Mouse (Mus musculus): ENCODE measurements at regions not wholly inside any gene's neighbourhood (a gene's known extent, or its start where the extent isn't known, plus 50 kb on each side); places are given as distances from the start of the nearest gene placed in this dataset.

DNA sequence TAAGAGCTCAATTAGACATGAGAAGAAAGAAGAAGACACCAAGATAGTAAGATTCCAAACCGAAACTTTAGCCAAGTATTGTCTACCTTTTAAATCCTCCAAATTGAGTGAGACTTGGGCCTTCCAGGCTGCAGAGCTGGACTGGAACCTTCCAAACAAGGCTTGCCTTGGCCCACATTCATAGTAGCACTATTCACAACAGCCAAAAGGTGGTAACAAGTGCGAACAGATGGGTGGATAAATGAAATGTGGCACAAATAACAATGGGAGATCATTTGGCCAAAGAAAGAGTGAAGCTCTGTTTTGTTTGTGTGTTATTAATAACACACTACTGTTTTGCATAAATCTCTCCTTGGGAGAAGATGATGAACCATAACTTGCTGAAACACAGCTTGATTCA is 281.6 kb upstream of the Nfe2l3 start:
- DNase-seq (ENCODE audit: low spot score in 2 of 2): no peak

DNA sequence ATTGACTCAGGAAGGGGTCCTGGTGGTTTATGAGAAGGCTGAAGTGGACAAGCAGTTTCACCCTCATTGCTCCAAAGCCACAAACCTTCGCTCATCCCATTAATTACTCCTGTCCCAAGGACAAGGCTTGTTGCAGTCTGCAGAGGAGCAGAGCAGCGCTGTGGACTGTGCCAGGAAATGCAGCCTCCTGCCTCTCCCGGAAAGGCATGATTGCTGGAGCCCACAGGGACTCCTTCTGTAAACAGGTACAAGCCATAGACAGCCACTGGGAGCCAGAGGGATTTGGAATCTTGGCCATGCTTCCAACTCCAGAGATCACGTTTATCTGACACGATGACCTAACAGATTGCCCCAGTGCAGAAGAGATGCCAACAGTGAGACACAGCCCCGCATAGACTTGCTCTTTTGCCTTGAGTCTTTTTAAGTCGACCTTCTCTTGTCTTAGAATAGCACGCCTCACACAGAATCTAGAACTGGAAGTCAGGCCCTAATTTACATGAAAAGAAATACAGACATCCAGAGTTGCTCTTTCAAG is 275.6 kb upstream of the Nfe2l3 start:
- DNase-seq (ENCODE audit: low spot score in 2 of 2): no peak

DNA sequence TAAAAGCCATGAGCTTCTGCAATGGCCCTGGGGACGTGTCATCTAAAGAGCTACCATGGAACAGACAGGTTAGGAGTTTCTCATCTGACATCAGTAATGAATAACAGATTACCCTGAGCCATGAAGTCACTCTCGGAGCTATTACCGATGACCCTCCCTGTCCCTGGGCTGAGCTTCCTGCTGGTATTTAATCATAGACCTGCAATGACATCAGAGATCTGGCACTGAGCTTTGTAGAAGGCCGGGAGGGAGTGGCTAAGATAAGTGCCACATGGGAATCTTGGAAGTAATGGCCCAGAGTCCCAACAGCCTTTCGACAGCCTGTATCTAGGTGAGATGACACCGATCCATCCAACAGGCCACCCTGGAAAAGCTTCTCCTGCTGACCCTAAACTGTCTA is 271.3 kb upstream of the Nfe2l3 start:
- no peak for DNase-seq (ENCODE audit: low spot score in 2 of 2)

GRCm38 (mm10) chr6:51162208-51163082 is 270.0 kb upstream of the Nfe2l3 start:
- no peak for DNase-seq (ENCODE audit: low spot score in 2 of 2)

DNA sequence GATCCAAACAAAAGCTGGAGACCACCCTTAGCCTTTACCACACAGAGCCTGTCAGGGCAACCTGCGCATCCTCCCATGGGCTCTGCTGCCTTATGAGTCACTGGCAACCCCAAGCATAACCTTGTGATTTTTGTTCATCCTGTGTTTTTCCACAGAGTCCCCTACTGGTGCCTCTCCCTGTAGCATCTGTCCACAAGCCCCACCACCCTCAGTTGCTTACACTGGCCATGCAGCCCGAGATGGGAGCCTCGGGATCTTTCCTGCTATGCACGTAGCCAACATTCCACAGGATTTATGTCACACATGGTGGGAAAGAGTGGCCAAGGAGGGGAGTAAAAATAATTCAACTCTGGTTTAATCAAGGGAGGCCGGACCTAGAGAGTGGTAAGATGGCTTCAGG is 269.2 kb upstream of the Nfe2l3 start:
- no peak for DNase-seq (ENCODE audit: low spot score in 2 of 2)

DNA sequence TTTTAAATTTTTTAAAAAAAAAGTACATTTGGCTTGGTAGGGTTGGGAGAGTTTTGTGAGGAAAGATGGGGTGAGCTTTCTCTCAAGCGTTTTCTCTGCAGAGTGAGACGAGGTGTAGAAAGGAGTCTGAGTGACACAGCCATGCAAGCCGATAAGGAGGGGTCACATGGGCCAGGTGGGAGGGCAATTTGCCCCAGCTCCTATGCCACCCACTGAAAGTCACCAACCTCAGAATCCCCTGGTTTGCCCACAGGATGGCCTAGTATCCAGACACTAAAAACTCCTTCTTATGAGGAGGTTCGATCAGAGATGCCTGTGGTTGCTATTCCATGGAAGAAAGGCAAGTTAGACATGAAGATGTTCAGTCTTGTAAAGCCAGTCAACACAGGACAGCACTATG is 268.6 kb upstream of the Nfe2l3 start:
- no peak for DNase-seq (ENCODE audit: low spot score in 2 of 2)

GRCm38 (mm10) chr6:51167028-51167427 is 265.4 kb upstream of the Nfe2l3 start:
- no peak for DNase-seq (ENCODE audit: low spot score in 2 of 2)

DNA sequence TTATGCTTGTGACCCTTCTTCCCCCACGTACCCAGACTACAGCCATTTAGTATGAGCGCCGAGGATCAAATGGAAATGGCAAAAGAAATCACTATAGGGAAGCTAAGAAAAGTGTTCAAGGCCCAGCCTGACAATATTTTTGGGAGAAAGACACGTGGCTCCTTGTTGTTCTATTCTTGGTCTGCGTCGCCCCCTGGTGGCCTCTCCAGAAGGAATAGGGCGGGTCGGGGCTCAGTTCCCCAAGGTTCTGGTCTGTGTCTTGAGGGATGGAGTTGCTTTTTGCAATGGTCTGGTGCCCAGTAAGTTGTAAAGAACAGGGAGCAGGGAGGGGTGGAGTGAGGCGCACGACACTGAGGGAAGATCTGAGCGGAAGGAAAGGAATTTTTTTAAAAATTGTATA is 264.4 kb upstream of the Nfe2l3 start:
- peak; percentile 63 to 66 for DNase-seq (ENCODE audit: low spot score in 2 of 2)

GRCm38 (mm10) chr6:51168775-51169695 is 263.4 kb upstream of the Nfe2l3 start:
- peak in 1 of 2 experiments; percentile 24 for DNase-seq (ENCODE audit: low spot score in 2 of 2)

GRCm38 (mm10) chr6:51169971-51170411 is 262.5 kb upstream of the Nfe2l3 start:
- DNase-seq (ENCODE audit: low spot score in 2 of 2): no peak

GRCm38 (mm10) chr6:51170414-51170813 is 262.1 kb upstream of the Nfe2l3 start:
- DNase-seq (ENCODE audit: low spot score in 2 of 2): no peak

DNA sequence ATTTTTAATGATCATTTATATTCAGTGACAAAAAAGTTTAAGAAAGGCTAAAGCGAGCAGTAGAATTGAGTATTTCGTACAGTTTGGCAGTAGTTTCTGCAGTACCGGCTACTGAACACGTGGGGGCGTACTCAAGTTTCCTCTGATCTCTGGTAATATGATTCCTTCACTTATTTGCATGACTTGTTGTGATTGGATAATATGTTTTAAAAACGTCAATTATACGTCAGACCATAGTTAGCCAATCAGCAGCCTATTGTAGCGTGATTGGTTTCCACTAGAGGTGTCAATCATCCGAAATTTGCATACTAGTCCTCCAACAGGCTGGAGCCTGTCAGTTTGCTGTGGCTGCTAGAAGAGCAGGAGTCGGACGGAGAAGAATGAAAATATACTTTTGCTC is 261.6 kb upstream of the Nfe2l3 start:
- peak in 1 of 2 experiments; percentile 21 for DNase-seq (ENCODE audit: low spot score in 2 of 2)

- peak in 1 of 2 experiments; percentile 19 for DNase-seq (ENCODE audit: low spot score in 2 of 2)
These were observed 260.7 kb upstream of the Nfe2l3 start for GRCm38 (mm10) chr6:51171761-51172160.

GRCm38 (mm10) chr6:51172331-51172791 is 260.1 kb upstream of the Nfe2l3 start:
- DNase-seq (ENCODE audit: low spot score in 2 of 2): no peak

- DNase-seq (ENCODE audit: low spot score in 2 of 2): peak; percentile 38 to 64
These were observed 259.4 kb upstream of the Nfe2l3 start for GRCm38 (mm10) chr6:51172856-51173619.

DNA sequence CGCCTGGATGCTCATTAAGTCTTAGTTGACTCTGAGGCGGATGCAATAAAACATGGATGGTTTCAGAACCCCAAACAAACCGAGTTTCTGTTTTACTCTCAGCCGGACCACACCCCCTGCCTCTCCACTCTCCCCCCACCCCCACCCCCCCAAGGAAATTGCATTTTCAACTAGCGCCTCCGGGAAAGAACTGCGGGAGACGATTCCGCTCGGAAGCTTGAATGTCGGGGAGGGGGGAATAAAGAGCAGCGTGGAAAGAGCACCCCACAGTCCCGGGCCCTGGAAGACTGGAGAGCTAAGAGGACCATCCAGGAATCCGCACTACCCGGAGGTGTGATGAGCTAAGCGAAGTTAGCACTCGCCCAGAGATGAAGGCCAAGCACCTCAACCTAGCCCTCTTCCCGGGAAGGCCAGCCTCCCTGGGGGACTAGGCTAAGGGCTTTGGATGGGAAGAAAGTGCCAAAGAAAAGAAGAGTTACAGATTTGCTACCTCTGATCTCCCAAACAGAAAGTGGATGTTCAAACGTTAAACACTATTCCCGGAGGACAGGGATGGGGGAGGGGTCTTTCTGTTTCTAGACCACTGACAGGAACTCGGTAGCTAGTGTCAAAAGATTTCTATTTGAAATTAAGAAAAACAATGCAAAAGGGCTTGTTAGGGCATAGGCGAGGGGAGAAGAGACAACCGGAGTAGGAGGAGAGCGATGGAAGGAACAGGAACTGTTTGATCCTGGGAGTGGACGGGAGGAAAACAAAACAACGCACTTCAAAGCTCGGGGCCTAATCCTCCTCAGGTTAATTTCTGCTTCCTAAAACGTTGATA is 258.6 kb upstream of the Nfe2l3 start:
- no peak for DNase-seq (ENCODE audit: low spot score in 2 of 2)

GRCm38 (mm10) chr6:51174443-51175021 is 257.9 kb upstream of the Nfe2l3 start:
- DNase-seq (ENCODE audit: low spot score in 2 of 2): no peak

DNA sequence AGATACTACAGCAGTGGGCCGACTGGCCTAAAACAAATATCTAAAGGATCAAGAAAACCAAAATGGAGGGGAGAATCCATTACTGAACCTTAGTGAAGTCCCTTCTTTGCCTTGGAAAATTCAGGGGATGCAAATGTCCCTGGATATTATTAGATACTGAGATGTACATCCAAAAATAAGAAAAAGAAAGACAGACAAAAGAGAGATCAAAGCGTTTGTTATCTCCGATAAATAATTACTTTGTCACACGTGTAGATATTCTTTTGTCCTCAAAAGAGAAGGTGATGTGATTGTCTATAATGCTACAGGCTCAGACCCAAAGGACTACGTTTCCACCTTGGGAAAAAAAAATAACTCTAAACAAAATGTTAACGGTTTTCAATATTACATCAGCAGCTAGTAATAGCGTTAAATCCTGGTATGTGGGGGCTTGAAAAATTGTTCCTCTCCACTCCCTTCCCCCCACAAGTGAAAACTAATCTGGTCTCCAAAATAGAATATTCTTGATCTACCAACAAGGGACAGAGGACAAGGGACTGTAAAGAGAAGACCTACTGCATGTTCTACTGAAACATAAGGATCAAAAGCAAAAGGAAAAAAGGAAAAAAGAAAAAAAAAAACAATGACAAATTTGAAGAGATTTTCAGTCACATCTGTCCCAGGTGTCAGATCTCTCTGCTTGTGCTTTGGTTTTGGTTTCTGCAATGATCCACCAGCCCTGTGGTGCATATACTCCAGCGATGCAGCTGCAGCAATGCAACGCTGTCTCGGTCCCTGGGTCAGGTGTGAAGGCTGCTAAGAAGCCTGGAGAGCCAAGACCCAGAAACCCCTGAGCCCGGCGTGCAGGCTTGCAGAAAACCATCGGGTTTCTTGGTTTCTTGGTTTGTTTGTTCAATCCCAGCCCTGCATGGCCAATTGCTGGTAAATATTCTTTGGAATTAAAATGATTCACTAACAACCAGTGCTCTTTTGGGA is 256.6 kb upstream of the Nfe2l3 start:
- DNase-seq (ENCODE audit: low spot score in 2 of 2): no peak

Data from adrenal gland, postnatal 4 days (tissue).